Mouse (Mus musculus): ENCODE measurements at regions not wholly inside any gene's neighbourhood (a gene's known extent, or its start where the extent isn't known, plus 50 kb on each side); places are given as distances from the start of the nearest gene placed in this dataset.

DNA sequence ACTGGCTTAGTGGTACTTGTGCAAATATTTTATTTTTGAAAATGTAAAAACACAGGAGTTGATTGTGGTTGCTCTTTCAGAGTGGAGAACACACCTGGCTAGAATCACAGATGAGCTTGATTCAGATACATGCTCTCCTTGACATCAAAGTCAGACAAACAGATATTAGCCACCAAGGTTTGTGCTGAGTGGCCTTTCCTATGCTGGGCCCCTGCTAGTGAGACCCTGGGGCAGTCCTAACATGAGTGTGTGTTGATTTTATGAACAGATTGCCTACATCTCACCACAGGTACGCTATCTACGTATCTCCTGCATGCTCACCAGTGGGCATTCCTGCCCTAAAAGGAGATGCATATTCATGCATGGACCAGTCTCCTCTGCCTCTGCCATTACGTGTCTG is 157.5 kb downstream of the Slc38a4 start:
- POLR2A ChIA-PET: interaction anchor here in 1 of 4 experiments (1.2 kb wide), 1 partner anchor 13 kb away, joined by 3 read pairs; no protein-coding TSS in a partner anchor
- CTCF ChIA-PET: no interaction called here

DNA sequence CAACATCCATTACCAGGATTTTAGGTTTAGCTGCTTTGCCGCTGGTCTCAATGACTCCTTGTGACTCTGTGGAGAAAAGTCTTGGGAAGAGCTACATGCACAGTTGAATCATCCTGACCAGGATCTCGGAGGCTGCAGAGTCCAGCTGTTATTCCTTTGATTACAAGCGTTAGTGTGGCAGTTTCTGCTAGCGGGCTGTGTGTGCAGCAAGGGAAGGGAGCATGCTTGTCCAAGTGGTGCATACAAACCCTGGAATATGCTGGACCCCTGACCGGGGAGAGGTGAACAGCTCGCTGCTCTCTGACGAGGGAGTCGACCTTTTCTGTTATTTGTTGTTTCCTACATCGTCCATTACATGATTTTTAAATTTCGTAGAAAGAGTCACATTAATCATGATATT is 170.9 kb downstream of the Slc38a4 start:
- ChIA-PET CTCF (interaction anchor here in 1 of 4 experiments (1.3 kb wide), 1 partner anchor 52 kb away, joined by 3 read pairs; no protein-coding TSS in a partner anchor), POLR2A (interaction anchor here in 1 of 4 experiments (0.8 kb wide), 1 partner anchor 14 kb away, joined by 3 read pairs; no protein-coding TSS in a partner anchor)

DNA sequence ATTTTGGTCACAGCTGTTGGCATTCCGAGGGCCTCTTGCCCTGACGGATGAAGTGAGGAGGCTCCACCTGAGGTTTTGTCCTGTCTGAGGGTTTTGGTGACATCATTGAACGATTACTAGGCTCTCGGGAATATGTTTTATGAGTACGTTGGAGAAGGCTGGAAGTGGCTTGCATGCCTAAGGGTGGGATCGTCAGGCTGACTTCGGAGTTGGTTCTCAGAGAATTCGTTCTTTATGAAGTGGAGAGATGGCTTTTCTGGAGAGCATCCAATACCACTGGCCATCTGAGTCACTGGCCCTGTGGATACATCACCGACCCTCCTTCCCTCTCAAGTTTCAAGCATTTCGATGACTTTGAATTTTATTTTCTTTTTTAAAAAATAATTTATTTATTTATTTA is 172.0 kb downstream of the Slc38a4 start:
- ChIA-PET CTCF (interaction anchor here in 2 of 4 experiments (0.5 to 0.6 kb wide), 2 partner anchors 114 to 157 kb away, joined by 3 to 5 read pairs; no protein-coding TSS in a partner anchor), POLR2A (no interaction called here)

DNA sequence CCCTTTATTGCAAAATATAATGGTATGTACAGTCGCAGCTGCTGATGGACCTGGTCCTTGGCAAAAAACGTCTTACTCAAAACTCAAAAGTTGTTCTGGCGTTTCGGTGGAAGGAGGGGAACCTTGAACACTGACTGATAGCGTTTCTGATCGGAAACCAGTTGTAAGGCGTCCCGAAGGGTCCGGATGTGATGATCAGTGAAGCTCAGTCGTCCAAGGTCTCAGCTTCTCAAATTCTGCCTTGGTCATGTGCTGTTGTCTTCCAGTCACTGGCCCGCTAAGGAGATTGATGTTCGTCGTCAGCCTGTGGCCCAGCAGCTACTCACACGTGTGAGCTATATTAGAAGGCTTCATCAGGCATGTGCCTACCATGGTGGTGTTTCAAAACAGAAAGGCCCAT is 173.5 kb downstream of the Slc38a4 start:
- CTCF ChIA-PET: no interaction called here
- POLR2A ChIA-PET: interaction anchor here in 1 of 4 experiments (0.6 kb wide), 1 partner anchor 80 kb away, joined by 3 read pairs; no protein-coding TSS in a partner anchor

DNA sequence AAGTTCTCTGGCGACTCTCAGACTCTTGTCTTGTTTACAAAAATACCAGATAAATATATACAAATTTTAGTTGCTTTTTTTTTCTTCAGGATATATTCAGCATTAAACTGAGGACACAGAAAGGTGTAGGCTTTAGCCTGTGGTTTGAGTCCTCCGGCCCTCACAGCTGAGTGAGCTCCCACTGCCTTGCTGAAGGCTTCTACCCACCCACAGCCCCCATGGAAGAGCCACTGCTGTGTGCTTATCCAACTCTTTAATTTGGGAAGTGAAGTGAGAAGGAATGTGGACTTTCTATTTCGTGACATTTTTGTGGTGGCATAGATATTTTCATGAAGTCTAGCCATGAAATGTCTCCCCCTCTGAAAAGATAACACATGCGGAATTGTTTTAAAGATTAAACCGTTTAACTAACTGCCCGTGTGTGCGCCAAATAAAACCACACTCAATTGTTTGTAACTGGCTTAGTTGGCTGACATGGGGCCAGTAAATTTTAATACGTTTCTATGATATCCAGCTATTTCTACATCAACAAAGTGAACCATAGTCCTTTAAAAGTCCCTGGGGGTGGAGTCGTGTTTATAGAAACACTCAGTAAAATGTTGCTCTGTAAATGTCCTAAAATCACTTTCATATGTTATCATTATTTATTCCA is 174.1 kb downstream of the Slc38a4 start:
- CTCF ChIA-PET: interaction anchor here in 1 of 4 experiments (0.6 kb wide), 1 partner anchor 98 kb away, joined by 3 read pairs; no protein-coding TSS in a partner anchor
- POLR2A ChIA-PET: no interaction called here

DNA sequence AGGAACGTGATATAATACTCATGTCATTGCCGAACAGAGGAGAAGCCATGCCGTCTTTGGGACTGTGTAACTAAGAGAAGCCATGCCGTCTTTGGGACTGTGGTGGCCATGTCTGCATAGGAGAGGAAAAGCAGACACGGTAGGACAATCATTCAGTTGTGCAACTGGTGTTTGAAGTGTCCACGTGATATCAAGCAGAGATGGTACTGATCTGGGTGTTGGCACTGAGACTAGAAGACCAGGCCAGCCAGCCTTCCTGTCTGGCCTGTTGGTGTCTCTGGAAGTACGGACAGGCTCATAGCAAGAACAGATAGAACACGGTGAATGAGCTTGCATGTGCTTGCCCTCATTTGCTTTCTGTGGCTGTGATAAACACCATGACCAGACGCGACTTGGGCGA is 175.7 kb downstream of the Slc38a4 start:
- ChIA-PET POLR2A (interaction anchor here in 1 of 4 experiments (0.6 kb wide), 1 partner anchor 41 kb away, joined by 3 read pairs; no protein-coding TSS in a partner anchor), CTCF (interaction anchor here in 1 of 4 experiments (0.6 kb wide), 1 partner anchor 336 kb away, joined by 3 read pairs; no protein-coding TSS in a partner anchor)

DNA sequence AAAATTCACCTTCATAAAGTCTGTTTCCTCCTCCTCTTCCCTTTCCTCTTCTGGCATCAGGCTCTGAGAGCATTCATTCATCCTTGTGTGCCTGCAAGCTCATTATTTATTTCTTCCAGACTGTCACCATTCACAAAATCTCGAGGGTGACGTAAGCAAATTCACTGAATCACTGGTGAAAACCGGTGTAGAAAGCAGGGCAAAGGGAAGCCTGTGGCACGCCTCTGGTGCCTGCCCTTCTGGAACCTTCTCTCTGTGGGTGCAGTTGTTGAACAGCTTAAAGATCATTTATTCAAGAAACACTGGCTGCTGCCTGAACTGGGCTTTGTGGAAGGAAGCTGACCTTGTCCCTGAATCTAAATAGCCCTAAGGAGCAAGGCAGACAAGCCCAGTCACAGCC is 177.0 kb downstream of the Slc38a4 start:
- CTCF ChIA-PET: interaction anchor here in 2 of 4 experiments (0.9 to 1.2 kb wide), 2 partner anchors 58 kb away, joined by 3 read pairs; no protein-coding TSS in a partner anchor
- POLR2A ChIA-PET: interaction anchor here in 1 of 4 experiments (1.2 kb wide), 1 partner anchor 147 kb away, joined by 3 read pairs; no protein-coding TSS in a partner anchor

DNA sequence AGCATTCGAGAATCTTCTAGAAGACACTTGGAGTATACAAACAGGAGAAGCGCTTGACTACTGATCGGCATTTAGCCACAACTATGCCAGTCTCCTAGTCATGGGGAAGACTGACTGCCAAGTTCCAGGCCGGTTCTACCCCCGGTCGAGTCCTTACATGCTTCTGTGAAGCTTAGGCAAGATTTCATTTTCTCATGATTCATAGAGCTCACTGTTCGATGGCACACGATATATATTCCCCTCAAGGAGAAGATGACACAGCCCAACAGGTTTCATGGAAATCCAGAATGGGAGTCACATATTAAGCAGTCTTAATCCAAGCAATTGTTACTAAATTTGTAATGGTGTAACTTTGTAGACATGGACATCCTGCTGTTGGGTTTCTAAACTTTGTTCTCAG is 177.8 kb downstream of the Slc38a4 start:
- ChIA-PET CTCF (interaction anchor here in 1 of 4 experiments (1.2 kb wide), 1 partner anchor 59 kb away, joined by 3 read pairs; no protein-coding TSS in a partner anchor), POLR2A (interaction anchor here in 1 of 4 experiments (0.6 kb wide), 1 partner anchor 402 kb away, joined by 3 read pairs; no protein-coding TSS in a partner anchor)

DNA sequence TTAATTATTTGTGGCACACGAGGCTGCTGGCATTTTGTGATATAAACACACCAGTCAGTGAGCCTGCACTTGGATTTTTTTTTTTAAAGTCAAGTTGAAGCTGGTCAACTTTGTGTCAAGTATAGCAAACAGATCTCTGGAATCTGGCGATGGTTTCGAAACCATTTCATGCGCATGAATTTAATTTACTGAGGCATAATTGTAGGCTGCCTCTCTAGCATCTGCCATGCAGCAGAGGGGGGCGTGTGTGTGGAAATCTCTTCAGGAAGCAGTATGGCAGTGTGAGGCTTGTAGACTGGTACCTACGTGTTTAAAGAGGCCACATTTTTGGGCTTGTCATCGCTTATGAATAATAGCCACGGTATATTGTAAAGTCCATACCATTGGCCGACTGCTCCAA is 177.7 kb upstream of the Slc38a2 start:
- ChIA-PET POLR2A (interaction anchor here in 1 of 4 experiments (0.9 kb wide), 1 partner anchor 258 kb away, joined by 3 read pairs; no protein-coding TSS in a partner anchor), CTCF (no interaction called here)

DNA sequence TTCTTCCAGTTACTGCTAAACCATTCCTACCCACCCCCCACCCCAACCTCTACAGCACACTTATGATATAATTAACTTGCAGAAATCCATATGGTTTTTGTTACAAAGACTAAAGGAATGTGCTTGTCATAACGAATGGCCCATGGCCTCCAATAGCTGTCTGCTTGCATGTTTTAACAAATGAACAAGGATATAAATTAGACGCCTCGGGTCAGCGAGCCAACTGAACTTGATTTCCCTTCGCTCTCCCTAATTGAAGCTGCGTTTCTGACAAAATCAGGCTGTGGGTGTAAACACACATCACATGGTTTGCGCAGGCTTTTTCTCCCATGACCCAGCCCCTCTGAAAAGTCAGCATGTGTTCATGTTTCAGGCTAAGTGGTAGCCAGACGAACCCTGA is 174.6 kb upstream of the Slc38a2 start:
- ChIA-PET CTCF (no interaction called here), POLR2A (interaction anchor here in 1 of 4 experiments (0.7 kb wide), 1 partner anchor 121 kb away, joined by 3 read pairs; no protein-coding TSS in a partner anchor)

DNA sequence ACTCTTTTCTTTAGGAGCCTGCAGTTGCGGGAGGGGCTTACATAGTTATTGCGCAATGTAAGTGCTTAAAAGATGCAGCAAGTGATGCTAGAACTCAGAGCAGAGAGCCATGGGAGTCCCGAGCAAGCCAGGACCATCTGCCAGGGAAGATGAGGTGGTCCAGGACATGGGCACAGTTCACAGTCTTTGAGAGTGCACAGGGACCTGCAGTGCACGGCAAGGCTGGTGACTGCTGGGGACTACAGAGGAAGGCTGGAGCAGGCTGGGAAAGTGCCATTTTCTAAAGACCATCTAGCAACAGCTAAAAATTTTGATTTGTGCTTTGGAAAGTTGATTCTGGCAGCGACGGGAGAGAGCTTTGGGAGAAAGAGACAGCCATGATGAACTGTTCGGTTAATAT is 174.0 kb upstream of the Slc38a2 start:
- CTCF ChIA-PET: no interaction called here
- POLR2A ChIA-PET: interaction anchor here in 1 of 4 experiments (0.7 kb wide), 1 partner anchor 121 kb away, joined by 3 read pairs; no protein-coding TSS in a partner anchor

DNA sequence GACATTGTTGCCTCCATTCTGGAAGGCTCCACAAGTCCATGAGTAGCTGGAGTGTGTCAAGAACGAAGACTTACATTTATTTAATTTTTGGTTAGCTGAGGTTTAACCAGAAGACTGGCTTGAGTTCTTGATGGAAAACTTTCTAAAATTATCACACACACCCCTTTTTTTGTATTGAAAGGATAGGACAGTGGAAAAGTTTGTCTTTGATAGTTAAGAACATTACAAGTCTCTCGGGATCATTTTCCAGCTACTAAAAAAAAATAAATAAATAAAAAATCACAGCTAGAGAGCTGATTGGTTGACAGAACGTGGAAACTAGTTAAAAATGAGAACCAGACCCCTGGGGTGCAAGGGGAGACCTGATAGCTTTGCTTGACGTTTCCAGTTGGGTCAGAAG is 173.6 kb upstream of the Slc38a2 start:
- ChIA-PET CTCF (no interaction called here), POLR2A (interaction anchor here in 1 of 4 experiments (0.7 kb wide), 1 partner anchor 120 kb away, joined by 3 read pairs; no protein-coding TSS in a partner anchor)

DNA sequence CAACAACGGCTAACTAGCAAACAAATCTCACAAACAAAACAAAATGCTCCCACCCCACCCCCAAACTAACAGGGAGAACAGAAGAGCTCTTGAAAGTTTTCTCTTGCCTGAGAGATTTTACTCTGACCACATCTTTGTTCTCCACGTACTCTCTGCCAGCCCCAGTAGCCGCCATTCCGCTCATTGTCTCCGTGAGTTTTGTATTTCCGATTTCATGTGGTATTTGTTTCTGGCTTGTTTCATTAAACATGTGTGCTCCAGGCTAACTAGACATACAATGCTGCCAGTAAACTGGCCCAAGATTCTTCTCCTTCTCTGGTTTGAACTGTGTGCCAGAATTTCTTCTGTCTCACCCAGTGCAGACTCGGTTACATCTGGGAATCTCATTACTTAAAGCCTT is 168.2 kb upstream of the Slc38a2 start:
- POLR2A ChIA-PET: no interaction called here
- CTCF ChIA-PET: no interaction called here

DNA sequence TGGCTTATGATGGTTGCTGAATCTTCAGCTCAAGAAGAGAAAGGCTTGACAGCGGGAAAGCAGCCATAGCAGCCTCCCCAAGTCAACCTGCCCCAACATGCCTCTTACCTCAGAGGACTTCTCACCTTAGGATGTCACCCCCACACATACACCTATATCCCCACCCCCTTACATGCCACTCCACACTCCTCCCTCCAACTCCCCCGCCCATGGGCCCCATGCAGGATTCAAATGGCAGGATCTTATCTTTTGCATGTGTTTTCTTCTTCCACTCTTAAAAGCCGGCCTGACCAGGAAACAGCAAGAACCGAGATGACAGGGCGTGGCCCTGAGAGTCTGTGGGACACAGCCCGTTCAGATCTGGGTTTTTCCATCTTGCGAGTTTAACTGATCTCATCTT is 166.4 kb upstream of the Slc38a2 start:
- CTCF ChIA-PET: no interaction called here

DNA sequence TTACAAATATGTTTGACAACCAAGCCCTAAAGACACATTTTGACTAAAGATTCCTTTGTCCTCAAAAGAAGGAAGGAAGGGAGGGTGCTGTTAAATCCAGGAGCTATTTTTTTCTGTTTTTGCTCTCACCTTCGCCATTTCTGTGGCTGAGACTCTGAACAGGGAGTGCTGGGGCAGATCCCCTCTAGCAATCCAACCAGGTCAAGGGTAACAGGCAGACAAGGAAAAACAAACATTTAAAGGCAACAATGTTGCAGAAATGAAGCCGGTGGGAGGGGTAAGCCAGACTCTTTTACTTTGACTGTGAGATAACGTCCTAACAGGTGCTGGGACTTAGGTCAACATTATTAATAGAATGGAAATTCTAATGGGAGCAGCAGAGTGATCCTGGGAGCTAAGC is 158.2 kb upstream of the Slc38a2 start:
- ChIA-PET CTCF (interaction anchor here in 1 of 4 experiments (3.2 kb wide), 1 partner anchor 79 kb away, joined by 7 read pairs; no protein-coding TSS in a partner anchor), POLR2A (no interaction called here)

More for the DNA sequence above, 166.4 kb upstream of the Slc38a2 start:
- POLR2A ChIA-PET: no interaction called here

DNA sequence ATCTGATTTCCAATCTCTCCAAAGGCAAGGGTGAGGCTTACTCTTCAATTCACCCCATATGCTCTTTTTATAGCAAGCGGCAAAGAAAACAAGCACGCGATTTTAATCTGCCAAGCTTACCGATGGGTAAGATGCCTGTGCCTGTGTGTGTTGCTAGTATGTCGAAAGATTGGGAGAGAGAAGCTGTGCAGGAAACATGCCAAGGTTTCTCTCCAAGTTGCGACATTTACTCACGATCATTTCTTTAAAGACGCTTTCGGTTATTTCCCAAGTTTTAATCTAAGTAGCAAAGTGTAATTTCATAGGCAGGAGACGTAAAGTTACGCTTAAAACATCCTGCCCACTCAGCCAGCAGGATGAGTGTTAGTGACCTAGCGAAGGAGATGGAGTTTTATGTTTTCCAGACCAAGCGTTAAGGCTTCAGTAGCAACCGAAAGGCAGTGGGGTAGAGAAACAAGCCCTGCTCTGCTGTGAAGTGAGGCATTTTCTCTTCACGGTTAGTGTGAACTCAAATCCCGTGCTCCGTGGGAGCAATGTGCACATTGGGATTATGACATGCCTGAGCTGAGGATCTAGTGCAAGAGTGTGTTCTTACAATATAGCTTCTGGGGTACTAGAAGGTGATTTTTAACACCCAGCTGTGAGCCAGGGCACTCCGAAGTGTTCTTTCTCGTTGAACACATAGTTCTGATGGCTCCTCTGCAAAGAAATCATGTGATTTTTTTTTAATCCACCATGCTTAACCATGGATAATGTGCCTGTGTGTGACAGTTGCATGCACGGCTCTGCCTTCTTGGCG is 152.6 kb upstream of the Slc38a2 start:
- ChIA-PET CTCF (no interaction called here), POLR2A (no interaction called here)

DNA sequence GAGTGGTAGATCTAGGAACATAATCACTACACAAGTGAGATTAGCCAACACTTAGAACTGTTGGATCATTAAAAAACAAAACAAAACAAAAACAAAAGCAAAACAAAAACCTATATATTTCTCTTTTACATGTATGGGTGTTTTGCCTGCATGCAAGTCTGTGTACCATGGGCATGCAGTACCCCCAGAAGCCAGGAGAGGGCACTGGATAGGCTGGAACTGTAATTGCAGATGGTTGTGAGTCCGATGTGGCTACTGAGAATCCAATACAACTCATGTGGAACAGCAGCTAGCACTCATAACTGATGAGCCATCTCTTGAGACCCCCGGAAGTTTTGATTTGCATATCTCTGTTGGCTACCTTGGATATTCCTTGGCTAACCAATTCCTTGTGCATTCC is 148.6 kb upstream of the Slc38a2 start:
- CTCF ChIA-PET: interaction anchor here in 3 of 4 experiments (0.6 to 1.3 kb wide), 5 partner anchors 9 to 278 kb away, joined by 3 to 6 read pairs (median 4); no protein-coding TSS in a partner anchor

DNA sequence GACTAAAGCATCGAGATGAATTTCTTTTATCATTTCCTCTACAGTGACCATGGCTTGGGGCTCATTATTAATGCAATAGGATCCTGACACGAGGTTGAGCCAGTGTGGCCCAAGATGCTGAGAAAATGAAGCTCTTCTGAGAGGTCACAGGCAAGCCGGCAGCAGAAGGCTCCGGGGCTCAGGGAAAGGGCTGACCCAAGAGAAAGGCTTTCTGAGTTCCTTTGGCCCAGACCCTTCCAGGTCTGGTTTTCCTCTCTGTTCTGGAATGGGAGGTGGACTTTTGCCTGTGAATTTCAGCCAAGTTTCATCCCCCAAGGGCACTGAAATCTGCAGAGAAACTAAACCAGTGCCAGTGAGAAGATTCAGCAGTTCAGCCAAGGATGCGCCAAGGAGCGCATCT is 145.7 kb upstream of the Slc38a2 start:
- CTCF ChIA-PET: no interaction called here
- POLR2A ChIA-PET: interaction anchor here in 2 of 4 experiments (1.2 to 1.7 kb wide), 3 partner anchors 11 to 135 kb away, joined by 3 to 4 read pairs (median 4); no protein-coding TSS in a partner anchor

More for the DNA sequence above, 148.6 kb upstream of the Slc38a2 start:
- POLR2A ChIA-PET: no interaction called here

DNA sequence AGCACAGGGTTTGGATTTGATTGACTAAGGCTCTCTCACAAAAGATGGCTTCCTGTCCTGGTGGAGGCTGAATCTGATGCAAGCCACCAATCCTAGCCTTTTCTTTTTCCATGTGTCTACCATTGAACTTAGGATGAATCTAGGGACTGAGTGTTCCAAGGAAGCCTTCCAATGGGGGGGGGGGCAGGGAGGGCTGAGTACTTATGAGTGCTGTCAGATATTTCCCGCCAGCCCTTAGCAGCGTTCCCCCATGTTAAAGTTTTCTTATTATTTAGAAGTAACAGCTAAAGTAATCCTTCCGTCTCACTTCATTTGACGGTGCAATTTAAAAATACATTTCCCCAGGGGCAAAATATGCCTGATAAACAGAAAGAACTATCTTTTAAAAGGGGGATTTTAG is 144.8 kb upstream of the Slc38a2 start:
- ChIA-PET POLR2A (interaction anchor here in 1 of 4 experiments (0.6 to 1.2 kb wide), 3 partner anchors 9 to 109 kb away, joined by 3 to 4 read pairs (median 3); no protein-coding TSS in a partner anchor), CTCF (interaction anchor here in 1 of 4 experiments (0.7 kb wide), 2 partner anchors 69 to 393 kb away, joined by 3 to 5 read pairs; no protein-coding TSS in a partner anchor)
